Mouse (Mus musculus): ENCODE measurements around the gene Robo1.

The Robo1 gene

GRCm38 (mm10) chr16:72686480-72687053, 378.5 kb downstream of the Robo1 start:
- no peak for DNase-seq

- DNase-seq: no peak
Measured at GRCm38 (mm10) chr16:72687651-72688050, 379.5 kb downstream of the Robo1 start.

- DNase-seq: no peak
Measured at GRCm38 (mm10) chr16:72688185-72688681, 380.1 kb downstream of the Robo1 start.

DNA sequence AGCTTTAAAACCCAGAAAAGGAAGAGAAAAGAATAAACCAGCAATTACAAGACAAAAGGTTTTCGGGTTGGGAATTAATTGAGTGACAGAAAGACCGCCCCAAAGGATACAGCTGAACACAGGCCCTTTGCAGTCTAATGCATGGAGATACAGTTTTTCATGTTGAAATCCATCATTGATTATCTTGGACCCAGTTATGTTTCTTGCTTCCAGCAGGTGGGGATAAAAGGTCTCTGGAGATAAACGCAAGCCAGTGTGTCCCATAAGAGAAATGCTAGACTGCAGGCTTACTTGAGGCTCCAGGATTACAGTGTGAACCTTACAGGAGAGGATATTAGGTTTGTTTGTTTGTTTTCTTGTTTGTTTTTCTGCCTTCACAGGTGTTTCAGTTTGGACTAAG, 383.8 kb downstream of the Robo1 start:
- DNase-seq: no peak

DNA sequence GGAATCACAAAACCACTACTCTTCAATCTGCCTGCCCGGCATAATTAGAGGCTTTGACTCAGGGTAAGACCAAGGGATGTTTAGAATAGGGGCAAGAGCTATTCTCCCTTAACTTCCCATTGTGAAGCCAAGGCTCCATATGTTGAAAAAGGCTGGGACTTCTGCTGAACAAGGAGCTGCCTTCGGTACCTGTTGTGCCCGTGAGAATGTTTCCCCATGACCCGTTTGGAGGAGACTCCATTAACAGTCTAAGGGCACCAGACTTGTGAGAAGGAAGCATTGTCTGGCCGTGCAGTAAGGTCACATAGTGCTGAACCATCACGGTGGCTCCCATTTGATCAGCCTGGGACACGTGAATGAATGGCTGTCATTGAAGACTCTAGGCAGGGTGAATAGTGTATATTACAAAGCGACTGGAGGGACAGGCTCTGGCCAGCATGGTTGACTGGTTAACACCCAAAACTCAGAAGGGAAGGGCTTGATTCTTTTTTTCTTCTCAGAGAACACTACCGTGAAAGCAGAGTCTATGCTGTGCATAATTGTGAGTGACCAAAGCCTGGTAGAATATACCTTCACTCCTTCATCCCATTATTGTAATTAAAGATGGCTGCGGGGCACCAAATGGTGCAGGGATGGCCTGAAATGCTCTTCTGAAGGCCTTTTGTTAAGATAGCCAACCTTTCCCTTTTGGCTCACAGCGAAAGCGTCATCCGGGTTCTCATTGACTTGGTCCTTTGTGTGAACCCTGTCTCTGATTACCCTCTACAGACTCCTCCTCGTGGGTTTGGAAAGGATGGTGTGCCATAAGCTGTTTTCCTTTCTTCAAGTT, 385.6 kb downstream of the Robo1 start:
- no peak for DNase-seq

GRCm38 (mm10) chr16:72694787-72695186, 386.7 kb downstream of the Robo1 start:
- DNase-seq: no peak

GRCm38 (mm10) chr16:72699238-72700006, 391.3 kb downstream of the Robo1 start:
- DNase-seq: no peak

DNA sequence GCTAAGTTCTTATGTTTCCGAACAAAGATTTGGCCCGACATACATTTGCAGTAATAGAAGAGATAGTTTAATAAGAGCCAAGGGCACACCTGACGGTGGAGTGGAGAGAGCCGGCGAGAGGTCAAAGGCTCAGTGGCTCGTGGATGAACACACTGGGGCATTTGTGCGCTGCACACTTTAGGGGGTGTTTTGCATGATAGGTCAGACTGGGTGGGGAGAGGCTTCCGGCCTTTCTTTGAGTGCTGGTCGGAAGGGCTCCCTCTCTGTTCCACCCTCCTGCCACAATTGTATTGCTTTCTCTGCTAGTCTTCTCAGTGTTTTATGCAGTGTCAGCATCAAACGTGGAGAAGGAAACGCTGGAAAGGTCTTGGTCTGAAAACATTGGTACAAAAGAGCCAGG, 392.2 kb downstream of the Robo1 start:
- DNase-seq: no peak

DNA sequence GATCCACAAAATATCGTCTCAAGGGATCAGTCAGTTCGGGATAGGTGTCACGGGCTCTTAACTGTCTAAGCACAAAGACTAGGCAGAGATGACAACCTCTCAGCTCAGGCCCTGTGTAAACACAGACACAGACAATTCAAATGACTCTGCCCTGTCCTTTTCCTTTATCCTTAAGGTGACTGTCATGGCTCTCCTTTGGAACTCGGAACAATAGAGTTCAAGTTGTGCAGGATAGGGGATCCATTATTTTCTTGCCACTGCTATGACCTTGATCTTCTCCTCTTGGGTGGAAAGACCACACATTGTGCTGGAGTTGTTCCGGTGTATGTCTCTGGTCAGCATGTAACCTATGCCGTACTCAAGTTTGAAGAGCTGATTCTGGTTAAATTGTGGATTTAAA, 395.4 kb downstream of the Robo1 start:
- no peak for DNase-seq

- no peak for DNase-seq
Measured at GRCm38 (mm10) chr16:72705851-72706250, 397.7 kb downstream of the Robo1 start.

DNA sequence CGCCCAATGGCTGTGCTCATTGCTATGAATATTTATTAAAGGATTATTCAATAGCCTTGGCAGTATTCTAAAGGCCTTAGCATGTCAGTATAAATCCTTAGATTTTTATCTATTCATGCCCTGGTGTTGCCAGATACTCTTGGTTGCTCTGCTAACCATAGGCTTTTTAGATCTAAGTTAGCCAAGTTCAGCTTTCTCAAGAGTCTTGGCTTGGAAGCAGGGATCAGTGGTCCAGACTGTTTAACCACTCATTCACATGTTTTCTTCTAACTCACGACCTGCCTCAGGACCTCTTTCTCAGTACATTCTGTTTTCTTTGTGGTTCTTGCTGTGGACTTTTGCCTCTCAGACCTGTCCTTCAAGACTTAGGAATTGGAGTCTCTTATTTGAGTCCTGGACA, 400.4 kb downstream of the Robo1 start:
- DNase-seq: no peak

DNA sequence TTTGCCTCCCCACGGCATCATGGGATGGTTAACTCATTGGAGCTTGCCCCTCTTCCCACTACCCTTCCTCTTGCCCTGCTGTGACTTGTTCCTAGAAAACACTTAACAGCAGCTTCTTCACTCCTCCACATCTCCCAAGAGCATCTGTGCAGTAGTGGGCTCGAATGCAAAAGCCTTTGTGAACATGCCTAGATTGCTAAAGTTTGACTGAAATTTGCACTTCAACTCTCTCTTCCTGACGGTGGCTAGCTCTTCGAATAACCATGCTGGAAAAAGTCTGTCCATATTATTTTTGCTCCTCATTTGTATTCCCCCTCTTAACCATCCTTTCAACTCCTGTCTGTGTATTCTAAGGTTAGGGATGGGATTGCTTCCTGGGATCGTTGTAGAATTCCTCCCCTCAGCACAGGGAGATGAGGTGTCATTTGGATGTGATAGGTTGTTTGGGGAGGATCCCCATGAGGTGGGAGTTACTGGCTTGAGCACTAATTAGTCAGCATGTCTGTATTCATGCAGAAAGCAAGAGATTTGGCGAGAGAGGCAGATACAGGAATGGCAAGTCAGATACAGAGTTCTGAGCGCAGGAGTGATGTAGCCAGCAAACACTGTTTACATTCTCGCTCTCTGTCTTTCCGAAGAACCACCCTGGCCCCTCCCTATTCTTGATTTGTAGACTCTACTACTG, 409.2 kb downstream of the Robo1 start:
- DNase-seq: no peak

DNA sequence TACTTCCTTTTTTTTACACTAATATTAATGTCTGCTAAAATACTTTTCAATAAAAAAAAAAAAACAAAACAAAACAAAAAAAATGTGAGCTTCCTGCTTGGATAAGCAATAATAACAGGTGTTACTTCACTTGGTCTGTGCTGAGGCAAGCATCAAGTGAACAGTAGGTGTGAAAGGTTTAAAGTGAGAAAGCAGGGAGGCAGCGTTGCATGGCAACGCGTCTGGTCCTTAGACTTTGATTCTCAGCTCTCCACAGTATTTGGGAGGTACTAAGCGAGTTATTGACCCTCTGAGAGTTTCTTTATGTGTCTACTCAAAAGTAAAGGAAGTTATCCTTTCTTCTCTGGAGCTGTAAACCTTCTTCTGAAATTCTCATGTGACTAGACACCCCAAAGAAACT, 411.0 kb downstream of the Robo1 start:
- no peak for DNase-seq

GRCm38 (mm10) chr16:72720979-72721378, 412.9 kb downstream of the Robo1 start:
- DNase-seq: no peak

GRCm38 (mm10) chr16:72721713-72722481, 413.8 kb downstream of the Robo1 start:
- no peak for DNase-seq

- no peak for DNase-seq
Measured at GRCm38 (mm10) chr16:72734234-72734633, 426.1 kb downstream of the Robo1 start.

GRCm38 (mm10) chr16:72735175-72735574, 427.1 kb downstream of the Robo1 start:
- no peak for DNase-seq

DNA sequence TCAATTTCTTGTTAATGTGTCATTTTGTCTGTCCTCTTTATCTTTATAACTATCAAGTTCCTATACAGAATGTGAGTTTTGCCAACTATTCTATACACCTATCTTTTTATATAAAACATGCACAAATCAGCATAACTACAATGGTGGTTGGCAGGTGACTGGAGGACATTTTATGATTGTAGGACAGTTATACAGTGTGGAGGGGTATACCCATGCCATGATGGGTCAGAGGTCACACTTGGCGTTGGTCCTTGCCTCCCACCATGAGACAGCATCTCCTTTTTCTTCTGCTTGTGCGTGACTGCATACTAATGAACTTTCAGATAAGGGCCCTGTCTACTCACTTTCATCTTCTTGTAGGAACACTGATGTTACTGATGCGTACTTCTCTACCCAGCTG, 427.5 kb downstream of the Robo1 start:
- no peak for DNase-seq

DNA sequence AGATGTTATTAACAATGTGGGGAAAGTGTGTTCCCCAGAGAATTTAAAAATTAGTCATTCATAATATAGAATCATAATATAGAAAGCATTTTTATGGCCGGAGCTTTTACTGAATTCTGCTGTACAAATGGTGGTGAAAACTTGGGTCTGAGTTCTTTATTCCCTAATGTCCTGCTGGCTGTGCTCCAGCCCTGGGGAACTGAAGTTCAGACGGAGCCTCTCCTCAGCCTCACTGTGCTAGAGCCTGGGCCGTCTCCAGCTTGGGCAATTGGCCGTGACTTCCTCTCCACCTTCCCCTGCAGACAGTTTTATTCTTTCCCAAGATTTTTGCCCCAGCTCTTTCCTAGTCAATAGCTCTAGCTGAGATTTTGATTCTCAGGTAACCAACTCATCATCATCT, 429.0 kb downstream of the Robo1 start:
- DNase-seq: no peak

GRCm38 (mm10) chr16:72740218-72740617, 432.1 kb downstream of the Robo1 start:
- DNase-seq: no peak

- no peak for DNase-seq
Measured at GRCm38 (mm10) chr16:72747696-72748095, 439.6 kb downstream of the Robo1 start.
